Mouse (Mus musculus): ENCODE results near the gene Srd5a1.

- TF ChIP-seq CTCF (IDR thresholded peaks at IDR 0.05; ENCODE audit: extremely low read depth, insufficient read length, insufficient replicate concordance, low read depth, low read length): no peak
- no peak for TF ChIP-seq POLR2A (IDR thresholded peaks at IDR 0.05; ENCODE audit: low read depth, low read length)
Observed at GRCm38 (mm10) chr13:69582411-69582810, 28.8 kb downstream of the Srd5a1 start.

All from small intestine, adult 2 months (tissue).